Mouse (Mus musculus): ENCODE measurements around the gene Rpgrip1l. TPM values are rescaled to one million over a fixed set of nuclear protein-coding genes. Genes with fewer than 3 reads are reported as not detected.

Gene Rpgrip1l
- polyA plus RNA-seq (2012; rRNA removed), result 7.8 and 9.1 TPM in 2 replicates

GRCm38 (mm10) chr8:91312835-91313832 is at the start of gene Rpgrip1l, which contains the start of gene Fto:
Gene Rpgrip1l, minus strand, starts transcription at chr8:91313262.
Gene Fto, plus strand, starts transcription at chr8:91313525.

GRCm38 (mm10) chr8:91199876-91200275 is 113.2 kb downstream of the Rpgrip1l start, which contains the start of gene Aktip:
Gene Aktip, minus strand, starts transcription at chr8:91199976.

Other genes with a start within 250 kb of the Rpgrip1l start
- gene Rbl2, start 243.2 kb downstream of the Rpgrip1l start, polyA plus RNA-seq (2012; rRNA removed), result 22.8 and 24.1 TPM in 2 replicates
- gene Aktip, start 113.3 kb downstream of the Rpgrip1l start, polyA plus RNA-seq (2012; rRNA removed), result 67.8 and 74.2 TPM in 2 replicates
- 100 and 107 TPM in 2 replicates for gene Fto, start 263 bp upstream of the Rpgrip1l start, polyA plus RNA-seq (2012; rRNA removed)